Mouse (Mus musculus) ovary, postnatal 14 days (tissue): ENCODE data around the gene Gtsf1.
"Not testable (repeated sequence)": the region's sequence is repeated elsewhere in the genome, so short reads cannot be mapped to it uniquely, and the experiment has no call there.

Source experiments
- DNase-seq: peaks from one replicate; pipeline ENCODE4 v3.0.0; 2022; ENCODE audit warnings: low spot score

Gtsf1 gene

GRCm38 (mm10) chr15:103430241-103430640 lies at the start of gene Gtsf1:
Gene Gtsf1, minus strand, starts transcription at chr15:103430470.
- DNase-seq = no peak

- no peak for DNase-seq
These were observed 48.9 kb upstream of the Gtsf1 start for GRCm38 (mm10) chr15:103479080-103479606.

- no peak for DNase-seq
These were observed 43.5 kb upstream of the Gtsf1 start for GRCm38 (mm10) chr15:103473769-103474168.

GRCm38 (mm10) chr15:103473182-103473581 lies 42.9 kb upstream of the Gtsf1 start:
- DNase-seq = no peak

- DNase-seq = no peak
These were observed 42.0 kb upstream of the Gtsf1 start for GRCm38 (mm10) chr15:103472265-103472664.

- DNase-seq = no peak
These were observed 41.4 kb upstream of the Gtsf1 start for GRCm38 (mm10) chr15:103471488-103472194.

- DNase-seq = no peak
These were observed 32.4 kb upstream of the Gtsf1 start for GRCm38 (mm10) chr15:103462539-103463261.

- DNase-seq = no peak
These were observed 24.2 kb upstream of the Gtsf1 start for GRCm38 (mm10) chr15:103454449-103454848.

GRCm38 (mm10) chr15:103453551-103454218 lies 23.4 kb upstream of the Gtsf1 start, which contains the start of gene Nckap1l:
Gene Nckap1l, plus strand, starts transcription at chr15:103453794.
- no peak for DNase-seq

GRCm38 (mm10) chr15:103448369-103448768 lies 18.1 kb upstream of the Gtsf1 start, which contains the start of gene Gtsf2:
Gene Gtsf2, minus strand, starts transcription at chr15:103448469.
- DNase-seq = no peak

GRCm38 (mm10) chr15:103445966-103446365 lies 15.7 kb upstream of the Gtsf1 start:
- DNase-seq = not testable (repeated sequence)

- no peak for DNase-seq
These were observed 3.3 kb downstream of the Gtsf1 start for GRCm38 (mm10) chr15:103427017-103427416.

GRCm38 (mm10) chr15:103405586-103405985 lies 24.7 kb downstream of the Gtsf1 start:
- not testable (repeated sequence) for DNase-seq

GRCm38 (mm10) chr15:103401361-103401760 lies 28.9 kb downstream of the Gtsf1 start:
- DNase-seq = no peak

GRCm38 (mm10) chr15:103393577-103393976 lies 36.7 kb downstream of the Gtsf1 start:
- DNase-seq = no peak

- DNase-seq = no peak
These were observed 41.6 kb downstream of the Gtsf1 start for GRCm38 (mm10) chr15:103388556-103389145.

GRCm38 (mm10) chr15:103383771-103384488 lies 46.3 kb downstream of the Gtsf1 start:
- DNase-seq = no peak

GRCm38 (mm10) chr15:103382795-103383406 lies 47.4 kb downstream of the Gtsf1 start:
- DNase-seq = peak; percentile 61

GRCm38 (mm10) chr15:103382075-103382474 lies 48.2 kb downstream of the Gtsf1 start:
- DNase-seq = no peak

GRCm38 (mm10) chr15:103378665-103379356 lies 51.5 kb downstream of the Gtsf1 start:
- no peak for DNase-seq
